Mouse (Mus musculus): Measurements from ENCODE around the gene Nisch. TPM values are rescaled to one million over a fixed set of nuclear protein-coding genes. Genes with fewer than 3 reads are reported as not detected.

Gene Nisch
- polyA plus RNA-seq, 1 experiment from 2014 or later = 346 TPM

DNA sequence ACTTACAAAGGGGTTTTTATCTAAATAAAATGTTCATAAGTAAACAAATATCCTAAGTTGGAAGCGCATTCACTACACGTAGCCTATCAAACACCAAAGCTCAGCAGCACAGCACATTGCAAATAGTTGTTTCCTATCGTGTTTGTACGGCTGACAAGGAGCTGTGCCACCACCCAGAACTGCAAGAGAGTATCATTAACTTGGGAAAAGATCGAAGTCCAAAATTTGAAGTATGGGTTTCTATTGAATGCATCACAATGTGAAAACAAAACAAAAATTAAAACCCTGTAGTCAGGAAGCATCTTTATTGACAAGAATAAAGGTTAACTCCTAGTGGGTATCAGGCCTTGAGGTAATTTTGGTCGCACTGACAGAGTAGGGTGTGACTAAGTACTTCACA is 31.6 kb upstream of the Nisch start:
- Histone ChIP-seq H3K4me1 (ENCODE audit: control insufficient read depth, insufficient read depth, low read length) (0 out of 2 replicates have a peak, but pooled peaks cover 2% of the 10 kb centered on the region), H3K27me3 (ENCODE audit: control insufficient read depth, insufficient read depth, low read length) (no peaks in the 10 kb centered on the region), H3K36me3 (ENCODE audit: control insufficient read depth, insufficient read depth, low read length) (peaks cover under 1% of the 10 kb centered on the region; the same call in 1 of the 2 replicates), H3K27ac (replicated peaks; ENCODE audit: low read depth, low read length) (no peak overlapping the region), H3K9me3 (ENCODE audit: control insufficient read depth, low read length) (no peaks in the 10 kb centered on the region), H3K4me2 (ENCODE audit: low read depth, severe bottlenecking) (no peak overlapping the region), H3K4me3 (ENCODE audit: low read depth, low read length) (no peak overlapping the region), H3K9ac (ENCODE audit: low read length) (no peak overlapping the region)
- DNase-seq (ENCODE audit: low spot score) (no peak), ATAC-seq (ENCODE audit: insufficient number of reproducible peaks, low FRiP score, low TSS enrichment, low read depth) (no peak)
- WGBS = 92% methylated on average over 6 of the region's 6 CpGs

DNA sequence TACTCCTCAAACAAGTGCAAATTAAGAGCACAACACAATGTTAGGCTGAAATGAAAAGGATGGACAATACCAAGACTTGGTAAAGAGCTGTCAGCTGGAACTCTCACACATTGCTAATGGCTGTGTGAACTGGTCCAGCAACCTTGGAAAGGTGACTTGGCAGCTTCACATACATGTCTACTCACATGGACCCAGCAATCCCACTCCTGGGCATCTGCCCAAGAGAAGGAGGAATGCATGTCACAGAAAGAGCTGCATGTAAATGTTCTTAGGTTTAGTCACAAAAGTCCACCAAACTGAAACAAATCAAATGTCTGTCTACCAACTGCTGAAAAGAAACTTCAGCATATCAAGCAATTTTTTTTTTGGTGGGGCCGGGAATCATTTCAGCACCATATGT is 29.2 kb upstream of the Nisch start:
- H3K9me3 ChIP-seq (ENCODE audit: control insufficient read depth, low read length) = no peaks in the 10 kb centered on the region
- no peaks in the 10 kb centered on the region for H3K27me3 ChIP-seq (ENCODE audit: control insufficient read depth, insufficient read depth, low read length)
- DNase-seq (ENCODE audit: low spot score) (no peak), ATAC-seq (ENCODE audit: insufficient number of reproducible peaks, low FRiP score, low TSS enrichment, low read depth) (no peak)
- no peak overlapping the region for H3K27ac ChIP-seq (replicated peaks; ENCODE audit: low read depth, low read length)
- H3K9ac ChIP-seq (ENCODE audit: low read length) = no peak overlapping the region
- WGBS = 86% methylated on average over 1 of the region's 1 CpGs
- H3K4me3 ChIP-seq (ENCODE audit: low read depth, low read length) = no peak overlapping the region
- no peaks in the 10 kb centered on the region for H3K4me1 ChIP-seq (ENCODE audit: control insufficient read depth, insufficient read depth, low read length)
- H3K4me2 ChIP-seq (ENCODE audit: low read depth, severe bottlenecking) = no peak overlapping the region
- no peaks in the 10 kb centered on the region for H3K36me3 ChIP-seq (ENCODE audit: control insufficient read depth, insufficient read depth, low read length)

DNA sequence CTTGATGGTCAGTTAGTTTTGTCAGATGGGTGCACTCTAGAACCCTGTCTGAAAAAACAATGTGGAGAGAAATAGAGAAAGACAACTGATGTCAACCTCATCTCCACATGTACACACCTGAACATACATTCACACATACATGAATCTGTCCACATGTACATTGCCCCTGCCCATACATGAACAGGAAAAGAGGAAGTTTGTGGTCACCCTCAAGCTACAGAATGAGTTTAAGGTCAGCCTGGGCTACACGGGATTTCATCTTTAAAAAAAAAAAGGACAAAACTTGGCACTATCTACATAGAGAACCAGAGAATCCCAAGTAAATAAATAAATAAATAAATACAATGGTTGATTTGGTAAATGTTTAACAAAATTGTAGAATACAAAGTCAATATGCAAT is 28.0 kb upstream of the Nisch start:
- ATAC-seq (ENCODE audit: insufficient number of reproducible peaks, low FRiP score, low TSS enrichment, low read depth) = no peak
- H3K4me3 ChIP-seq (ENCODE audit: low read depth, low read length) = no peak overlapping the region
- no peaks in the 10 kb centered on the region for H3K27me3 ChIP-seq (ENCODE audit: control insufficient read depth, insufficient read depth, low read length)
- no peak overlapping the region for H3K4me2 ChIP-seq (ENCODE audit: low read depth, severe bottlenecking)
- H3K9me3 ChIP-seq (ENCODE audit: control insufficient read depth, low read length) = no peaks in the 10 kb centered on the region
- no peak for DNase-seq (ENCODE audit: low spot score)
- H3K9ac ChIP-seq (ENCODE audit: low read length) = no peak overlapping the region
- no peaks in the 10 kb centered on the region for H3K36me3 ChIP-seq (ENCODE audit: control insufficient read depth, insufficient read depth, low read length)
- no peaks in the 10 kb centered on the region for H3K4me1 ChIP-seq (ENCODE audit: control insufficient read depth, insufficient read depth, low read length)
- no peak overlapping the region for H3K27ac ChIP-seq (replicated peaks; ENCODE audit: low read depth, low read length)
- WGBS = 77% methylated on average over 1 of the region's 1 CpGs

DNA sequence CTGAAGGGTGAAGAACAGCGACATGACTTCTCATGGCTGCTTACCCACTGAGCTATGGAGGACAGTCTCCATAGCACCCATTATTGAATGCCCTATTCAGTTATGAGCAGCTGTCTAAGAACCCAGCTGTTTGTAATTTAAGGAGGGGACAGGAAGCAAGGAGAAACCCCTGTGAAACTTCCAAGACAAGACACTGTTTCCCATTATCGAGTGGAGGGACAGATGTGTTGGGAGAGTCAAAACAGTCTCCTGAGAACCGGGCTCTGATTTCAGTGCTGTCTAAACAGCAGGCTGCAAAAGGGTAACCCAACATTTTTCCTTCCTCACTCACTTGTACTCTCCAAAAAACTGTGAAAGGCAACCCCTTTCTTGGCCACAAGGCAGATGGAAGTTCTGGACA is 23.8 kb upstream of the Nisch start:
- H3K9ac ChIP-seq (ENCODE audit: low read length) = no peak overlapping the region
- DNase-seq (ENCODE audit: low spot score) (no peak), ATAC-seq (ENCODE audit: insufficient number of reproducible peaks, low FRiP score, low TSS enrichment, low read depth) (no peak)
- no peaks in the 10 kb centered on the region for H3K27me3 ChIP-seq (ENCODE audit: control insufficient read depth, insufficient read depth, low read length)
- H3K27ac ChIP-seq (replicated peaks; ENCODE audit: low read depth, low read length) = no peak overlapping the region
- H3K9me3 ChIP-seq (ENCODE audit: control insufficient read depth, low read length) = no peaks in the 10 kb centered on the region
- no peak overlapping the region for H3K4me3 ChIP-seq (ENCODE audit: low read depth, low read length)
- H3K4me2 ChIP-seq (ENCODE audit: low read depth, severe bottlenecking) = no peak overlapping the region
- H3K36me3 ChIP-seq (ENCODE audit: control insufficient read depth, insufficient read depth, low read length) = peaks cover 3% of the 10 kb centered on the region; the same call in 1 of the 2 replicates
- H3K4me1 ChIP-seq (ENCODE audit: control insufficient read depth, insufficient read depth, low read length) = no peaks in the 10 kb centered on the region
- WGBS = 52% methylated on average over 3 of the region's 3 CpGs

DNA sequence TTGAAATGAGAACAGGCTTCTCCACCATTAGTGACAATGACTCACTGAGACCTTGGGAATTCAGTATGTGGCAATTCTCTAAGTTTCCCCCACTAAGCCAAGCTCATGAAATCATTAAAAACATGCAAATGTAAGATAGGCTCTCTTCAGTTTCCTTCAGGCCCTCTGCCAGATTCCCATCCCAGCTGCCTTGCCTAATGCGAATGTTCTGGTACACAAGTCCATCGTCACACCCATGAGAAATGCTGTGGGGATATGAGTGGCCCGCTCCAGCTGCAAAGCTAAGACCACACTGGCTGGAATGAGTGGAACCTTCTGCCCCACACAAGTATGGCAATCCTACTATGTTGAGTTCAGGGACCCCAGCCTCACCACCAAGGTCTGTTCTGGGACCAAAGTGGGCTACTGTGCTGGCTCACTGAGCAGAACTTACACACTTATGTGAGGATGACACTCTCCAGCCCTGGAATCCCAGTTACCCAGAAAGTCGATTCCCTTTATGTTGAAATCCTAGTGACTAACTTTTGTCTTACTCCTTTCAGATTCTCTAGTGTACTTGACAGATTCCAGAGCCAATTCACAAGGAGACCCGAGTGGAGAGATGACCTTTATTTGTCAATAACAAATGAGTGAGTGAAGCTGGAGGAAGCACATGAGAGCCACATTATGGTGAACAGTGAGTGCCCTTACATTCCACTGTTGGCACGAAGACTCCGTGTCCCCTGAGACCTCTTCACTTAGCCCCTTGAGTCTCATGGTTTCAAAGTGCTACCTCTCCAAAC is 20.5 kb upstream of the Nisch start:
- Histone ChIP-seq H3K4me3 (ENCODE audit: low read depth, low read length) (no peak overlapping the region), H3K36me3 (ENCODE audit: control insufficient read depth, insufficient read depth, low read length) (peaks cover 3% of the 10 kb centered on the region; the same call in 1 of the 2 replicates), H3K9me3 (ENCODE audit: control insufficient read depth, low read length) (no peaks in the 10 kb centered on the region), H3K27ac (replicated peaks; ENCODE audit: low read depth, low read length) (no peak overlapping the region), H3K4me2 (ENCODE audit: low read depth, severe bottlenecking) (no peak overlapping the region), H3K4me1 (ENCODE audit: control insufficient read depth, insufficient read depth, low read length) (no peaks in the 10 kb centered on the region), H3K9ac (ENCODE audit: low read length) (no peak overlapping the region), H3K27me3 (ENCODE audit: control insufficient read depth, insufficient read depth, low read length) (no peaks in the 10 kb centered on the region)
- DNase-seq (ENCODE audit: low spot score) = no peak
- no peak for ATAC-seq (ENCODE audit: insufficient number of reproducible peaks, low FRiP score, low TSS enrichment, low read depth)
- WGBS = 82% methylated on average over 7 of the region's 7 CpGs

DNA sequence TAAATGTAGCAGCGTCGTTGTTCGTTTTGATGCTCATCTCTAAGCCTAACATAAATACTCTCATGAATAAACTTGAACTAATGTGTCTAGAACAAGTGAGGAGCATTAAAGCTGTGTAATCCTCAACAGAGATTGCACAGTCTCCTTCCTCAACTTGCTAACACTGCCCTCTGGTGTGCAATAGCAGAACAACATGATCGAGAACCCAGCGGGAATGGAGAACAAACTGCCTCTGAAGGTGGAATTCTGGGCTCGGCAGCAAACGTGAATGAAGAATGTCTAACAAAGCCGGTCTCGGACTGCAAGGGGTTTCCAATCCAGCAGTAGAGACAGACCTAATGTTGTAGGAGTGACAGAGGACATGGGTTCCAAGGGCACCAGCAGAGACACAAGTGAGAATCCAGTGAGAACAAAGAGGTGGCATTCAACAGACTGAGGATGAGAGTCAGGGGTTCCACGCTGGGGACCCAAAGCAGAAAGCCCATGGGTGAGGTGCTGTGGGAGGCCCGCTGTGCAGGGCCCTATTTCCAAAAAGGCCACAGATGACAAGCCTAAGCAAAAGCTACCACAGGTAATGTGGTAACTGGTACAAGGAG is 17.3 kb upstream of the Nisch start:
- H3K4me3 ChIP-seq (ENCODE audit: low read depth, low read length) = no peak overlapping the region
- 25% methylated on average over 11 of the region's 11 CpGs for WGBS
- H3K27me3 ChIP-seq (ENCODE audit: control insufficient read depth, insufficient read depth, low read length) = no peaks in the 10 kb centered on the region
- H3K36me3 ChIP-seq (ENCODE audit: control insufficient read depth, insufficient read depth, low read length) = peaks cover 3% of the 10 kb centered on the region; the same call in 1 of the 2 replicates
- DNase-seq (ENCODE audit: low spot score) (peak; percentile 87), ATAC-seq (ENCODE audit: insufficient number of reproducible peaks, low FRiP score, low TSS enrichment, low read depth) (no peak)
- H3K27ac ChIP-seq (replicated peaks; ENCODE audit: low read depth, low read length) = no peak overlapping the region
- H3K4me2 ChIP-seq (ENCODE audit: low read depth, severe bottlenecking) = no peak overlapping the region
- no peaks in the 10 kb centered on the region for H3K4me1 ChIP-seq (ENCODE audit: control insufficient read depth, insufficient read depth, low read length)
- 0 out of 2 replicates have a peak overlapping the region, but pooled peaks have one; percentile 30 for H3K9ac ChIP-seq (ENCODE audit: low read length)
- H3K9me3 ChIP-seq (ENCODE audit: control insufficient read depth, low read length) = no peaks in the 10 kb centered on the region

DNA sequence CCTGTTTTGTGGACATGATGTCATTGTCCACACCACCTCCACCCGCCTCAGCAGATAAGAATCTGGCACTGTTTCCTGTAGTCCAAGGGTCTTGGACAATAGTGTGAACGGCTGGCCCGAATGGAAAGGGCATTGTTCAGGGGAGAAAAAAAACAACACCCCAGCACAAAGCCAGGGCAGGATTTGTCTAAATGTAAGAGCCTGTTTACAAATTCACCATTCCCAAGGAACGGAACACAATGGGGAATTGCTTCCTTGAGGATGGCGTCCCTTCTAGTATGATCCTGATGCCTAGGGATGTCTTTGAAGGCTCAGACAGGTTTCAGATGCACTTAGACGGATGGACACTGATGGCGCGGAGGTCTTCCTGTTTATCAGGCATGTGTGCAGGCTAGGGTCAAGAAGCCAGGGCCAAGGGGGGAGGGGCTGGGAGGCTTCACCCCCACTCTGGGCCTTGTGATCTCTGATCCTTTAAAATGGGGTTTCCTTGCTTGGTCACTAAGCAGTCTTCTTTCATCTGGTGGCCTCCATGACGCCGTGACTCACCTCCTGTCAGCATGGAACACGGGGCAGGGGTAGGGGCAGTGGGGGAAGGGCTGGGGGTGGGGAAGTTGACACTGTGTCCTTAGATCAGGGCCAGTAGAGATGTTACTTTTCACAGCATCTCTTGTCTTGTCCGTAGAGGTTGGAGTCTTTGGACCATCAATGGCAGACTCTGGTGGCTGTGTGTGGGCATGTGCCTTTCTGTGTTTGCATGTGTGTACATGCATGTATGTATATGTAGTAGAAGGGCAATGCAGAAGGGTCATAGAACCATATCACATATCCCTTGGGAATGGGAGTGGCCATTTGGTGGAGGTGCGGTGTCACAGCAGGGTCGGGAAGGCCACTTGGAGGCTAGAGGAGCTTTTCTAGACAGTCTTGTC is 16.6 kb upstream of the Nisch start:
- Histone ChIP-seq H3K4me1 (ENCODE audit: control insufficient read depth, insufficient read depth, low read length) (no peaks in the 10 kb centered on the region), H3K27ac (replicated peaks; ENCODE audit: low read depth, low read length) (peak overlapping the region; percentile 12; the same call in 1 of the 2 replicates), H3K4me2 (ENCODE audit: low read depth, severe bottlenecking) (no peak overlapping the region), H3K36me3 (ENCODE audit: control insufficient read depth, insufficient read depth, low read length) (peaks cover 3% of the 10 kb centered on the region; the same call in 1 of the 2 replicates), H3K27me3 (ENCODE audit: control insufficient read depth, insufficient read depth, low read length) (no peaks in the 10 kb centered on the region), H3K9me3 (ENCODE audit: control insufficient read depth, low read length) (no peaks in the 10 kb centered on the region), H3K4me3 (ENCODE audit: low read depth, low read length) (no peak overlapping the region), H3K9ac (ENCODE audit: low read length) (no peak overlapping the region)
- no peak for DNase-seq (ENCODE audit: low spot score)
- ATAC-seq (ENCODE audit: insufficient number of reproducible peaks, low FRiP score, low TSS enrichment, low read depth) = no peak
- 83% methylated on average over 14 of the region's 14 CpGs for WGBS

DNA sequence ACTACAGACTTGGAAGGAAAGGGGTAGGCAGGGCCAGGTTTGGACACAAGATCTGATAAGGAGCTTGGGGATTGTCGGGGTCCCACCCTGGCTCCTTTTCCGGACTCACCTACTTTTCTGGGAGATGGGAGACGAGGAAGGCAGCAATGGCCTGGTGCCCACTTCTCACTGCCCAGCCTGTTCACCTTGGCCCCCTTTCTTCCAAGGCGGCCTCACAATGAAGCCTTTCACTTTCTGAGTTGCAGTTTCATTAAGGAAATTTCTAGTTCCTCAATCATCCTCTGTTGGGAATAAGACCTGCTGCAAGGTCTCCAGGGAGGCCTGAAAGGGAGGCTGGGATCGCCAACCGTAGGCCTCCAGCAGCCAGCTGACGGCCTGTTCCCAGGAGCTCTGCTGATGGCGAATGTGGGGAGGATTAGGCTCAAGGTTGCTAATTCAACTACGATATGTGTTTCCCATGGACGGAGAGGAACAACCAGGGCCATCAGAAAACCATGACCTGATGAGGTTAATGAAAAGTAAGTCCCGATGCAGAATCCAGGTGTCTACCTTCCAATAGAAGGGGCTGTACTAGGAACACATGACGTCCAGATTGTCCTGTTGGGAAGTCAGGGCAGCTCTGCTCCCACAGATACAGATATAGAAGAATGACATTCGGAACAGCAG is 15.8 kb upstream of the Nisch start:
- Histone ChIP-seq H3K27ac (replicated peaks; ENCODE audit: low read depth, low read length) (no peak overlapping the region), H3K4me1 (ENCODE audit: control insufficient read depth, insufficient read depth, low read length) (no peaks in the 10 kb centered on the region), H3K27me3 (ENCODE audit: control insufficient read depth, insufficient read depth, low read length) (no peaks in the 10 kb centered on the region), H3K36me3 (ENCODE audit: control insufficient read depth, insufficient read depth, low read length) (no peaks in the 10 kb centered on the region), H3K9me3 (ENCODE audit: control insufficient read depth, low read length) (no peaks in the 10 kb centered on the region), H3K4me3 (ENCODE audit: low read depth, low read length) (no peak overlapping the region), H3K9ac (ENCODE audit: low read length) (no peak overlapping the region), H3K4me2 (ENCODE audit: low read depth, severe bottlenecking) (no peak overlapping the region)
- no peak for DNase-seq (ENCODE audit: low spot score)
- ATAC-seq (ENCODE audit: insufficient number of reproducible peaks, low FRiP score, low TSS enrichment, low read depth) = no peak
- 89% methylated on average over 13 of the region's 13 CpGs for WGBS
